Mouse (Mus musculus): ENCODE measurements around the gene Tmem39b. TPM values are rescaled to one million over a fixed set of nuclear protein-coding genes. Genes with fewer than 3 reads are reported as not detected.

Tmem39b gene
- 4.8 TPM for polyA plus RNA-seq (2014; fragmentation: Illumina TruSeq; extraction: RNeasy Lipid Tissue Mini Kit (QIAGEN cat#74804); ENCODE audit: low read depth, low replicate concordance)

DNA sequence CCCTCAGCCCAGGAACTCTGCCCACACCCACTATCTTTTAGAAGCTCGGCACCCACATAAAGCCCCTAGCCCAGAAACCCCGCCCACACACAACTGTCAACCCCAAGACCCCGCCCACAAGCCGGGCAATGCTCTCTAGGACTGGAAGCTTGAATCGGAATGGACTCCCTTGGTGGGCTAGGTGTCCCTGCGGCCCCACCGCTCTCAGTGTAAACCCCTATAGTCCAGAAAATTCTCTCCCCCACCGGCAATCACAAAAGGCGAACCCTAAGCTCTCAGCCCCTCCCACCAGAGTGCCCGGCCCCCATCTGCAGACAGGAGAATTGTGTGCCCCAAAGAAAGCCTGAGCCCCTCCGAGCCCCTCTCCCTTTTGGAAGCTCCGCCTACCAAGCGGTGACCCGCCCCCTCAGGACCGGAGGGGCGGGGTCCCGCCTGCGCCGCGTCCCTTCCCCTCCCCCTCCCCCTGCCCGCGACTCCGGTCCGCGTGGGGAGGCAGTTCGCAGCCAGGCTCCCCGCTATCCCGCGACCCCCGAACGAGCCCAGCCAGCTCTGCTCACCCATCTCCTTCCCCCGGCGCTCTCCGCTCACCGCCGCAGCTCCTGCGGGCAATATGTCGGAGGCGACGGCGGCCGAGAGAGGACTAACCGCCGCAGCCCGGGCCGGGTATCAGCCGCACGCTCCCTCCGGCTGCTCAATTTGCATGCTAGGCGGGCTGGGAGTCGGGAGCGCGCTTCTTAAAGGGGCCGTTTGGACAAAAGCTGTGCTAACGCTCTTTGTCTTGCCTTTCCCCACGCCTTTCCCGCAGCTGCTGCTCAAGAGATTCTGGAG, at the start of gene Tmem39b:
TSS of gene Tmem39b (minus strand) at position 681 of the 828 bp plus-strand sequence.

DNA sequence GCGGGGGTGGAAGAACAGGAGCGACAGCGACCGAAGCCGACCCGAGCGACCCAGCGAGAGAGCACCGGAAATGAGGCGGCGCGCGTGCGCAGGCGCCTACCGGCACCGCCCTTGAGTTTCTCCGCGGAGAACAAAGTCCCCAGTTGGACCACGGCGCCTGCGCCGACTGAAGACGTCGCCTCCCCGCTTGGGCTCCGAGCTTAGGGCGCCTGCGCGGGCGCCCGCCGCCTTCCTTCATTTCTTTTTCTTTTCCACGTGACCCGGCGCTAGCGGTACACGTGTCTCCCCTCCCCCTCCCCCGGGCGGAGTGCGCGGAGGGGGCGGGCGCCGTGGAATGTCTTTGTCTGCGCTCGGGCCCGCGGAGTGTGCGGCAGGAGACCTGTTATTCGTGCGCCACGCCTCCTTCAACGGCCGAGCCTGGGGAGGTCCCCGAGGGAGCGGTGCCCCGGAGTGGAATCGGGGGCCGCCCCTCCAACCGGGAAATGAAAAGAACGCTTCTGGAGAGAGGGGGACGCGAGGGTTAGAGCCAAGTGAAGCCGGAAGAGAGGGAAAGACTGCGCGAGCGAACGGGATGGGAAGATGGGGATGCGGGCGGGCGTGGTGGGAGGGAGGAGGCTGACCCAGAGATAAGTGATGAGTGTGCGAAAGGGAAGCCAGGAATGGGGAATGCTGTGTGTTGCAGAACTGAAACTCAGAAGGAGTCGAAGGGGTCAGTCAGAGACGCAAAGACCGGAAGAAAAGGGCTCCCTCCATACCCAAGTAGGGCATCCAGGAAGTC, 45.8 kb upstream of the Tmem39b start, which contains the start of gene Khdrbs1:
TSS of gene Khdrbs1 (minus strand) at position 72 of the 778 bp plus-strand sequence.

DNA sequence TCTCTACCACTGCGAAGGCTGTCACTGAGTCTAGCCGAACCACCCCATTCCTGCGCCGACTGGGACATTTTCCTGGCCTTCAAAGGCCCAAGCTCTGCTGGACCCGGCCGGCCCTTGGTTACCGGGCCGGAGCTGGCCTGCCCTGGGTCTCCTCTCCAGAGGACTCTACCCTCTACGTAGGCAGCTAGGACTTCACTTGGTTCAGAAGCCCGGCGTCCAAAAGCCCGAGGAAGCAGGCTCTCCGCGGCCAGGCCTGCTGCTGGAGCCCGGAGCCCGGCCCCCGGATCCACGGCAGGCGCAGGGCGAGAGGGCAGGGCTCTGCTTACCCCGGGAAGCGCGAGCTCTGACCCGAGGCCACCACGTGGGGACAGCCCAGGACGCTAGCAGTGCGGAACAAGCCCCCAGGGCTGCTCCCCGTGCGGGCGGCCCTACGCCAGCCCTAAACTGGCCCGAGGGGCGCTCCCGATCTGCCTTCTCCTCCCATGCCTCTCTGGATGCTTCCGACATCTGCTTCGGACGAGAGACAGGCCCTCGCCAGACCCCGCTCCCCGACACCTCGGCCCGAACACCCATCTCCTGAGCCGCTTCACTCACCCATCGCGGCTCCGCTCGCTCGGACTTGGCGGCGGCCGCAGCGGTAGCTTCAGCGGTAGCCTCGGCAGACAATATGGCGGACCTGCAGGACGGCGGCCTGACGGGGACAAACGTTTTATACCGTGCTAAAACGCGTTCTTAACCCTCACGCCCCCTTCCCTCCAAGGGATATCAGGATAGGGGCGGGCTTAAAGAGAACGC, 24.4 kb downstream of the Tmem39b start, which contains the start of gene Kpna6:
TSS of gene Kpna6 (minus strand) at position 685 of the 795 bp plus-strand sequence.

DNA sequence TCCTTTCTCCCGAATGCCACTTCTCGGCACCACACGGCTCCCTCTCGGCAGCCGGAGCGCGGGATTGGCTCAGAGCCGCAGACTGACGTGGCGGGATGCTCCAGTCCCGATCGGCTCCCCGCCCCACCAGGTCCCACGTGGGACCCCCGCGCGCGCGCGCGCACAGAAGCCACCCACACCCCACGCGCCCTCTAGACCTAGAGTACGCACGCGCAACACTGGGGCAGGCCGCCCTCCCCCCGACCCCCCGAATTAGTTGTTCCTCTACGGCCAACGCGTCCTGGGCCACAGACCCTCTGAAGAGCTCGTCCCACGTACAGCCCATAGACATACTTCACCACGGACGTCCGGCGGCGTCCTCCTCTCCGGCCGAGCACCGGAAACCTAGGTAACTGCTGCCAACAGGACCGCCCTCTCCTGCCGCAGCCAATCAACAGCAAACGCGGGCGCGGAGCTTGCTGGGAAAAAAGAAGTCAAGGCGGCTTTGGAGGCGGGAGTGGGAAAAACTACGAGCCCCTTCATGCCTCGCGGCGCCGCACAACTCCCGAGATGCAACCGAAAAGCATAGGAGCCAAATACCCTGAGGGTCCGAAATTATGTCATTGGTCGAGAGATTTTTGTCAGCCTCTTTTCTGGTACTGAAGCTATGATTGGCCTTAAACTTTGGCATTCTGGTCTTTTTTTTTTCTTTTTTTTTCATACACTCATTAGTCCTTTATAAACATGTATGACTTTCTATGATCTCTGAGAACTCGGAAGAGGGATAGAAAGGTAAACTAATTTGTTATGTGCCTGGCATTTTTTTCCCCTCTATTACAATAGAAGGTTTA, 55.8 kb downstream of the Tmem39b start, which contains the start of gene Txlna:
TSS of gene Txlna (minus strand) at position 428 of the 830 bp plus-strand sequence.

Other genes starting within 250 kb of the Tmem39b start
- 48.9 TPM for gene Bsdc1, start 235.3 kb downstream of the Tmem39b start, polyA plus RNA-seq (2014; fragmentation: Illumina TruSeq; extraction: RNeasy Lipid Tissue Mini Kit (QIAGEN cat#74804); ENCODE audit: low read depth, low replicate concordance)
- gene Tssk3, start 205.8 kb downstream of the Tmem39b start, polyA plus RNA-seq (2014; fragmentation: Illumina TruSeq; extraction: RNeasy Lipid Tissue Mini Kit (QIAGEN cat#74804); ENCODE audit: low read depth, low replicate concordance): not detected
- not detected for gene Fam229a, start 205.6 kb downstream of the Tmem39b start, polyA plus RNA-seq (2014; fragmentation: Illumina TruSeq; extraction: RNeasy Lipid Tissue Mini Kit (QIAGEN cat#74804); ENCODE audit: low read depth, low replicate concordance)
- gene Marcksl1, start 183.3 kb downstream of the Tmem39b start, polyA plus RNA-seq (2014; fragmentation: Illumina TruSeq; extraction: RNeasy Lipid Tissue Mini Kit (QIAGEN cat#74804); ENCODE audit: low read depth, low replicate concordance): 5.8 TPM
- 25.7 TPM for gene Hdac1, start 154.1 kb downstream of the Tmem39b start, polyA plus RNA-seq (2014; fragmentation: Illumina TruSeq; extraction: RNeasy Lipid Tissue Mini Kit (QIAGEN cat#74804); ENCODE audit: low read depth, low replicate concordance)
- 0.68 TPM for gene Lck, start 123.2 kb downstream of the Tmem39b start, polyA plus RNA-seq (2014; fragmentation: Illumina TruSeq; extraction: RNeasy Lipid Tissue Mini Kit (QIAGEN cat#74804); ENCODE audit: low read depth, low replicate concordance)
- 0.73 TPM for gene Fam167b, start 118.3 kb downstream of the Tmem39b start, polyA plus RNA-seq (2014; fragmentation: Illumina TruSeq; extraction: RNeasy Lipid Tissue Mini Kit (QIAGEN cat#74804); ENCODE audit: low read depth, low replicate concordance)
- gene Eif3i, start 96.2 kb downstream of the Tmem39b start, polyA plus RNA-seq (2014; fragmentation: Illumina TruSeq; extraction: RNeasy Lipid Tissue Mini Kit (QIAGEN cat#74804); ENCODE audit: low read depth, low replicate concordance): 141 TPM
- gene Tmem234, start 96.2 kb downstream of the Tmem39b start, polyA plus RNA-seq (2014; fragmentation: Illumina TruSeq; extraction: RNeasy Lipid Tissue Mini Kit (QIAGEN cat#74804); ENCODE audit: low read depth, low replicate concordance): 78.7 TPM
- 2.9 TPM for gene Dcdc2b, start 82.6 kb downstream of the Tmem39b start, polyA plus RNA-seq (2014; fragmentation: Illumina TruSeq; extraction: RNeasy Lipid Tissue Mini Kit (QIAGEN cat#74804); ENCODE audit: low read depth, low replicate concordance)
- gene Iqcc, start 77.7 kb downstream of the Tmem39b start, polyA plus RNA-seq (2014; fragmentation: Illumina TruSeq; extraction: RNeasy Lipid Tissue Mini Kit (QIAGEN cat#74804); ENCODE audit: low read depth, low replicate concordance): 16.9 TPM
- 21.7 TPM for gene Ccdc28b, start 72.9 kb downstream of the Tmem39b start, polyA plus RNA-seq (2014; fragmentation: Illumina TruSeq; extraction: RNeasy Lipid Tissue Mini Kit (QIAGEN cat#74804); ENCODE audit: low read depth, low replicate concordance)
- gene Txlna, start 55.8 kb downstream of the Tmem39b start, polyA plus RNA-seq (2014; fragmentation: Illumina TruSeq; extraction: RNeasy Lipid Tissue Mini Kit (QIAGEN cat#74804); ENCODE audit: low read depth, low replicate concordance): 25.6 TPM
- gene Kpna6, start 24.1 kb downstream of the Tmem39b start, polyA plus RNA-seq (2014; fragmentation: Illumina TruSeq; extraction: RNeasy Lipid Tissue Mini Kit (QIAGEN cat#74804); ENCODE audit: low read depth, low replicate concordance): 43.9 TPM
- gene Khdrbs1, start 45.5 kb upstream of the Tmem39b start, polyA plus RNA-seq (2014; fragmentation: Illumina TruSeq; extraction: RNeasy Lipid Tissue Mini Kit (QIAGEN cat#74804); ENCODE audit: low read depth, low replicate concordance): 35.7 TPM
- gene Ptp4a2, start 114.4 kb upstream of the Tmem39b start, polyA plus RNA-seq (2014; fragmentation: Illumina TruSeq; extraction: RNeasy Lipid Tissue Mini Kit (QIAGEN cat#74804); ENCODE audit: low read depth, low replicate concordance): 235 TPM
- gene Spocd1, start 232.4 kb upstream of the Tmem39b start, polyA plus RNA-seq (2014; fragmentation: Illumina TruSeq; extraction: RNeasy Lipid Tissue Mini Kit (QIAGEN cat#74804); ENCODE audit: low read depth, low replicate concordance): not detected

All from heart, adult 10 weeks (tissue).